Mouse (Mus musculus): ENCODE results near the gene 2310022B05Rik. TPM values are rescaled to one million over a fixed set of nuclear protein-coding genes. Genes with fewer than 3 reads are reported as not detected.

2310022B05Rik gene
- polyA plus RNA-seq (2014; fragmentation: Nextera tagmentation; extraction: Ambion mirVana), result 40.3 and 41.6 TPM in 2 replicates

- Histone ChIP-seq H3K27ac (ENCODE audit: low read length) (peak within 1 kb of the TSS; percentile 87), H3K4me3 (ENCODE audit: low read depth, low read length) (peak within 1 kb of the TSS; percentile 90), H3K4me2 (replicated peaks; ENCODE audit: low read depth, low read length) (peak within 1 kb of the TSS; percentile 84), H3K27me3 (ENCODE audit: control insufficient read depth, insufficient read depth, low read length) (no peaks in the 10 kb centered on the region), H3K9ac (replicated peaks; ENCODE audit: low read depth, low read length) (peak within 1 kb of the TSS; percentile 92), H3K4me1 (ENCODE audit: control insufficient read depth, insufficient read depth, low read length) (peaks cover 25% of the 10 kb centered on the region), H3K36me3 (ENCODE audit: control insufficient read depth, insufficient read depth, low read length) (no peaks in the 10 kb centered on the region), H3K9me3 (ENCODE audit: control insufficient read depth, low read depth, low read length) (no peaks in the 10 kb centered on the region)
- 1% methylated on average over 67 of the region's 69 CpGs for WGBS
- ATAC-seq (ENCODE audit: insufficient number of reproducible peaks, insufficient read depth, low FRiP score, low read depth), result peak; percentile 94
Observed at GRCm38 (mm10) chr8:124663112-124663873, at the start of gene 2310022B05Rik. 2310022B05Rik (minus strand) TSS chr8:124663369.

GRCm38 (mm10) chr8:124705823-124706222, 42.7 kb upstream of the 2310022B05Rik start:
- Histone ChIP-seq H3K27ac (ENCODE audit: low read length) (no peak overlapping the region), H3K27me3 (ENCODE audit: control insufficient read depth, insufficient read depth, low read length) (no peaks in the 10 kb centered on the region), H3K4me3 (ENCODE audit: low read depth, low read length) (no peak overlapping the region), H3K36me3 (ENCODE audit: control insufficient read depth, insufficient read depth, low read length) (peaks cover 19% of the 10 kb centered on the region; the same call in 1 of the 2 replicates), H3K4me1 (ENCODE audit: control insufficient read depth, insufficient read depth, low read length) (no peaks in the 10 kb centered on the region), H3K9me3 (ENCODE audit: control insufficient read depth, low read depth, low read length) (no peaks in the 10 kb centered on the region), H3K4me2 (replicated peaks; ENCODE audit: low read depth, low read length) (no peak overlapping the region), H3K9ac (replicated peaks; ENCODE audit: low read depth, low read length) (no peak overlapping the region)
- no peak for ATAC-seq (ENCODE audit: insufficient number of reproducible peaks, insufficient read depth, low FRiP score, low read depth)
- 88% methylated on average over 8 of the region's 8 CpGs for WGBS

- H3K9ac ChIP-seq (replicated peaks; ENCODE audit: low read depth, low read length), result no peak overlapping the region
- no peaks in the 10 kb centered on the region for H3K4me1 ChIP-seq (ENCODE audit: control insufficient read depth, insufficient read depth, low read length)
- ATAC-seq (ENCODE audit: insufficient number of reproducible peaks, insufficient read depth, low FRiP score, low read depth), result no peak
- peaks cover 19% of the 10 kb centered on the region; the same call in 1 of the 2 replicates for H3K36me3 ChIP-seq (ENCODE audit: control insufficient read depth, insufficient read depth, low read length)
- H3K9me3 ChIP-seq (ENCODE audit: control insufficient read depth, low read depth, low read length), result no peaks in the 10 kb centered on the region
- H3K4me3 ChIP-seq (ENCODE audit: low read depth, low read length), result no peak overlapping the region
- no peak overlapping the region for H3K4me2 ChIP-seq (replicated peaks; ENCODE audit: low read depth, low read length)
- H3K27me3 ChIP-seq (ENCODE audit: control insufficient read depth, insufficient read depth, low read length), result no peaks in the 10 kb centered on the region
- 83% methylated on average over 4 of the region's 4 CpGs for WGBS
- H3K27ac ChIP-seq (ENCODE audit: low read length), result no peak overlapping the region
Observed at GRCm38 (mm10) chr8:124704376-124704775, 41.2 kb upstream of the 2310022B05Rik start.

DNA sequence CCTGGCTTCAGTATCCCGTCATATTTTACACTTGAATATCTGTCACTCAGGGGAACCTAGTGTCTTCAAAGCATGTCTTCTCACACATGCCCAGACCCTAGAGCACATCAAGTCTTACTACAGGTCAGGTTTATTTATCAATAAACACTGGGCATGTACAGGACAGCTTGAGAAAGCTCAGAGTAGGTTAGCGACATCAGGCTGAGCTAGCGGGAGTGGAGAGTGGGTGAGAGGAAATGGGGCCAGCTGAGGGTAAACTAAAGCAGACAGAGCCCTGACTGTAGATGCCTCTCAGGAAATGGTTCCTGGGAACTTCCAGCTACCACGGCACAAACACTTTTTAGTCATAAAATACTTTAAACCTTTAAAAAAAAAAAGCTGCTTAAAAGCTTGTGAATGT, 40.4 kb upstream of the 2310022B05Rik start:
- H3K27me3 ChIP-seq (ENCODE audit: control insufficient read depth, insufficient read depth, low read length), result no peaks in the 10 kb centered on the region
- no peak overlapping the region for H3K9ac ChIP-seq (replicated peaks; ENCODE audit: low read depth, low read length)
- WGBS, result 68% methylated on average over 4 of the region's 4 CpGs
- no peak overlapping the region for H3K27ac ChIP-seq (ENCODE audit: low read length)
- peaks cover 19% of the 10 kb centered on the region; the same call in 1 of the 2 replicates for H3K36me3 ChIP-seq (ENCODE audit: control insufficient read depth, insufficient read depth, low read length)
- no peak for ATAC-seq (ENCODE audit: insufficient number of reproducible peaks, insufficient read depth, low FRiP score, low read depth)
- no peaks in the 10 kb centered on the region for H3K4me1 ChIP-seq (ENCODE audit: control insufficient read depth, insufficient read depth, low read length)
- H3K4me2 ChIP-seq (replicated peaks; ENCODE audit: low read depth, low read length), result no peak overlapping the region
- no peak overlapping the region for H3K4me3 ChIP-seq (ENCODE audit: low read depth, low read length)
- no peaks in the 10 kb centered on the region for H3K9me3 ChIP-seq (ENCODE audit: control insufficient read depth, low read depth, low read length)

DNA sequence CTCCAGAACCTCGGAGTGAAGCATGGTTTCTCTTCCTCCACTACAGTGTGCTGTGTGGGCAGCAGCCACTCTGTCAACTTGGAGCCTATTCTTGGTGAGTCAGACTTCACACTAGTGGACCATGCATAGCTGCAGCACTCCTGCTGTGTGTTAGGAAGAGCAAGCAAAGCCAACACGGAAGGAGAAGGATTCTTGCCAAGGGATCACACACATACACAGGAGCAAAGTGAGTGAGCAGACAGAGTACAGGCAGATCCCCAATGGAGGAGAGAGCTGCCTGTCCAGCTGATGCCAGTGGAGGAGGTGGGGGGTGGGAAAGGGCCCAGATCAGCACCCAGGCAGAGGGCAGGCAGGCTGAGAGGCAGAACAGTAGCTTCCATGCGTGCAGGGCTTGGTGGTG, 39.0 kb upstream of the 2310022B05Rik start:
- ATAC-seq (ENCODE audit: insufficient number of reproducible peaks, insufficient read depth, low FRiP score, low read depth), result 0 out of 2 replicates have a peak, but pooled peaks have one; percentile 10
- Histone ChIP-seq H3K9me3 (ENCODE audit: control insufficient read depth, low read depth, low read length) (no peaks in the 10 kb centered on the region), H3K4me3 (ENCODE audit: low read depth, low read length) (no peak overlapping the region), H3K4me1 (ENCODE audit: control insufficient read depth, insufficient read depth, low read length) (no peaks in the 10 kb centered on the region), H3K36me3 (ENCODE audit: control insufficient read depth, insufficient read depth, low read length) (peaks cover 19% of the 10 kb centered on the region; the same call in 1 of the 2 replicates), H3K27ac (ENCODE audit: low read length) (no peak overlapping the region), H3K27me3 (ENCODE audit: control insufficient read depth, insufficient read depth, low read length) (no peaks in the 10 kb centered on the region), H3K4me2 (replicated peaks; ENCODE audit: low read depth, low read length) (no peak overlapping the region), H3K9ac (replicated peaks; ENCODE audit: low read depth, low read length) (no peak overlapping the region)
- WGBS, result 79% methylated on average over 3 of the region's 3 CpGs

GRCm38 (mm10) chr8:124701023-124701422, 37.9 kb upstream of the 2310022B05Rik start:
- H3K27ac ChIP-seq (ENCODE audit: low read length), result no peak overlapping the region
- WGBS, result 88% methylated on average over 9 of the region's 9 CpGs
- no peaks in the 10 kb centered on the region for H3K4me1 ChIP-seq (ENCODE audit: control insufficient read depth, insufficient read depth, low read length)
- no peak overlapping the region for H3K4me2 ChIP-seq (replicated peaks; ENCODE audit: low read depth, low read length)
- no peak overlapping the region for H3K4me3 ChIP-seq (ENCODE audit: low read depth, low read length)
- H3K9me3 ChIP-seq (ENCODE audit: control insufficient read depth, low read depth, low read length), result no peaks in the 10 kb centered on the region
- no peaks in the 10 kb centered on the region for H3K27me3 ChIP-seq (ENCODE audit: control insufficient read depth, insufficient read depth, low read length)
- no peak for ATAC-seq (ENCODE audit: insufficient number of reproducible peaks, insufficient read depth, low FRiP score, low read depth)
- H3K36me3 ChIP-seq (ENCODE audit: control insufficient read depth, insufficient read depth, low read length), result peaks cover 15% of the 10 kb centered on the region; the same call in 1 of the 2 replicates
- H3K9ac ChIP-seq (replicated peaks; ENCODE audit: low read depth, low read length), result no peak overlapping the region

DNA sequence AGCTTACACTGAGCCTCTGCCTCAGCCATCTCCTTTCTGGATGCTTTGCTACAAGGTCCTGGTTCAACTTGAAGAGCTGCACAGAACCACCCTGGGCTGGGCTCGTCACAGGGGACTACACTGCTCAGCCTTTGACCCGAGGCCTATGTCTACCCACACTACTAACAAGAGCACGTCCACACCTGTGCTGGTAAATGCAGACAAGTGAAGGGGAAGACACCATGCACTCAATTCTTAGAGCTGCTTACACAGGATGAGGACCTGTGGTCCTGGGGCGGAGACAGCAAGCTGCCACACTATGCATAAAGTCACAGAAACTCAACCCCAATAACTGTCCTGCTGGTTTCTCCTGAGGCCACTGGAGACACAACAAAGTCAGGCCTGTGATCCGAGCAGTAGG, 37.1 kb upstream of the 2310022B05Rik start:
- WGBS, result 89% methylated on average over 5 of the region's 5 CpGs
- no peak for ATAC-seq (ENCODE audit: insufficient number of reproducible peaks, insufficient read depth, low FRiP score, low read depth)
- Histone ChIP-seq H3K36me3 (ENCODE audit: control insufficient read depth, insufficient read depth, low read length) (peaks cover 19% of the 10 kb centered on the region; the same call in 1 of the 2 replicates), H3K9ac (replicated peaks; ENCODE audit: low read depth, low read length) (no peak overlapping the region), H3K9me3 (ENCODE audit: control insufficient read depth, low read depth, low read length) (no peaks in the 10 kb centered on the region), H3K4me1 (ENCODE audit: control insufficient read depth, insufficient read depth, low read length) (no peaks in the 10 kb centered on the region), H3K27ac (ENCODE audit: low read length) (no peak overlapping the region), H3K4me2 (replicated peaks; ENCODE audit: low read depth, low read length) (no peak overlapping the region), H3K4me3 (ENCODE audit: low read depth, low read length) (no peak overlapping the region), H3K27me3 (ENCODE audit: control insufficient read depth, insufficient read depth, low read length) (no peaks in the 10 kb centered on the region)

- Histone ChIP-seq H3K9ac (replicated peaks; ENCODE audit: low read depth, low read length) (no peak overlapping the region), H3K36me3 (ENCODE audit: control insufficient read depth, insufficient read depth, low read length) (peaks cover 14% of the 10 kb centered on the region), H3K4me2 (replicated peaks; ENCODE audit: low read depth, low read length) (no peak overlapping the region), H3K4me1 (ENCODE audit: control insufficient read depth, insufficient read depth, low read length) (no peaks in the 10 kb centered on the region), H3K4me3 (ENCODE audit: low read depth, low read length) (no peak overlapping the region), H3K9me3 (ENCODE audit: control insufficient read depth, low read depth, low read length) (no peaks in the 10 kb centered on the region), H3K27ac (ENCODE audit: low read length) (no peak overlapping the region), H3K27me3 (ENCODE audit: control insufficient read depth, insufficient read depth, low read length) (no peaks in the 10 kb centered on the region)
- WGBS, result 92% methylated on average over 22 of the region's 22 CpGs
- no peak for ATAC-seq (ENCODE audit: insufficient number of reproducible peaks, insufficient read depth, low FRiP score, low read depth)
Observed at GRCm38 (mm10) chr8:124695424-124696100, 32.4 kb upstream of the 2310022B05Rik start.
